Mouse (Mus musculus): ENCODE data around the gene Lrrc8d.
A peak's percentile ranks its signal among the peaks of the same experiment; 100 is the strongest.
"Not testable (repeated sequence)": the region's sequence is repeated elsewhere in the genome, so short reads cannot be mapped to it uniquely, and the experiment has no call there.

Lrrc8d gene

GRCm38 (mm10) chr5:105685780-105686305, 13.9 kb upstream of the Lrrc8d start:
- DNase-seq (ENCODE audit: low read depth): not testable (repeated sequence)

GRCm38 (mm10) chr5:105686331-105686995, 13.3 kb upstream of the Lrrc8d start:
- peak; percentile 75 for DNase-seq (ENCODE audit: low read depth)

GRCm38 (mm10) chr5:105690502-105691454, 9.0 kb upstream of the Lrrc8d start:
- DNase-seq (ENCODE audit: low read depth): no peak

- DNase-seq (ENCODE audit: low read depth): peak; percentile 77
These were observed 8.1 kb upstream of the Lrrc8d start for GRCm38 (mm10) chr5:105691645-105692044.

- no peak for DNase-seq (ENCODE audit: low read depth)
These were observed 5.3 kb upstream of the Lrrc8d start for GRCm38 (mm10) chr5:105694339-105694930.

- peak; percentile 85 for DNase-seq (ENCODE audit: low read depth)
These were observed 3.7 kb upstream of the Lrrc8d start for GRCm38 (mm10) chr5:105696049-105696448.

- DNase-seq (ENCODE audit: low read depth): no peak
These were observed 1.9 kb upstream of the Lrrc8d start for GRCm38 (mm10) chr5:105697886-105698285.

GRCm38 (mm10) chr5:105698694-105699093, 1.1 kb upstream of the Lrrc8d start:
- peak; percentile 65 for DNase-seq (ENCODE audit: low read depth)

- peak; percentile 94 for DNase-seq (ENCODE audit: low read depth)
These were observed 492 bp downstream of the Lrrc8d start for GRCm38 (mm10) chr5:105700070-105700851.

GRCm38 (mm10) chr5:105701326-105701725, 1.6 kb downstream of the Lrrc8d start:
- DNase-seq (ENCODE audit: low read depth): peak; percentile 63

GRCm38 (mm10) chr5:105701844-105702243, 2.1 kb downstream of the Lrrc8d start:
- DNase-seq (ENCODE audit: low read depth): no peak

- peak; percentile 12 for DNase-seq (ENCODE audit: low read depth)
These were observed 3.0 kb downstream of the Lrrc8d start for GRCm38 (mm10) chr5:105702580-105703285.

- peak; percentile 11 for DNase-seq (ENCODE audit: low read depth)
These were observed 3.5 kb downstream of the Lrrc8d start for GRCm38 (mm10) chr5:105703286-105703655.

- no peak for DNase-seq (ENCODE audit: low read depth)
These were observed 4.8 kb downstream of the Lrrc8d start for GRCm38 (mm10) chr5:105704573-105704972.

GRCm38 (mm10) chr5:105706635-105707034, 6.9 kb downstream of the Lrrc8d start:
- DNase-seq (ENCODE audit: low read depth): no peak

GRCm38 (mm10) chr5:105708276-105708675, 8.5 kb downstream of the Lrrc8d start:
- DNase-seq (ENCODE audit: low read depth): no peak

GRCm38 (mm10) chr5:105710473-105710872, 10.7 kb downstream of the Lrrc8d start:
- DNase-seq (ENCODE audit: low read depth): no peak

GRCm38 (mm10) chr5:105714446-105714845, 14.7 kb downstream of the Lrrc8d start:
- no peak for DNase-seq (ENCODE audit: low read depth)

- no peak for DNase-seq (ENCODE audit: low read depth)
These were observed 15.3 kb downstream of the Lrrc8d start for GRCm38 (mm10) chr5:105715095-105715494.

GRCm38 (mm10) chr5:105715531-105716124, 15.9 kb downstream of the Lrrc8d start:
- DNase-seq (ENCODE audit: low read depth): peak; percentile 80

GRCm38 (mm10) chr5:105717294-105717693, 17.5 kb downstream of the Lrrc8d start:
- no peak for DNase-seq (ENCODE audit: low read depth)

All from induced T-regulatory cell, adult 2 months (primary cell).